Mouse (Mus musculus): ENCODE measurements at regions not wholly inside any gene's neighbourhood (a gene's known extent, or its start where the extent isn't known, plus 50 kb on each side); places are given as distances from the start of the nearest gene placed in this dataset.

- TF ChIP-seq POLR2A (IDR thresholded peaks at IDR 0.05; ENCODE audit: borderline replicate concordance, low read depth, low read length), result no peak
- TF ChIP-seq CTCF (IDR thresholded peaks at IDR 0.05; ENCODE audit: low read depth, low read length), result no peak
Observed at GRCm38 (mm10) chr12:15585845-15586244, 230.9 kb downstream of the Trib2 start.
